Mouse (Mus musculus) myocyte (in vitro differentiated cells): ENCODE results near the gene Nwd1. TPM values are rescaled to one million over a fixed set of nuclear protein-coding genes. Genes with fewer than 3 reads are reported as not detected.

Source experiments
- H3K27me3 ChIP-seq: one replicate; pipeline ENCODE4 v1.6.1; 2011; ENCODE audit not compliant: control insufficient read depth, insufficient read depth, insufficient read length
- H3K36me3 ChIP-seq: one replicate; pipeline ENCODE4 v1.6.1; 2011; ENCODE audit not compliant: control insufficient read depth, insufficient read depth
- H3K4me2 ChIP-seq: one replicate; pipeline ENCODE4 v1.6.1; 2011; ENCODE audit warnings: low read depth, control low read depth
- H3K4me3 ChIP-seq: one replicate; pipeline ENCODE4 v1.5.1; 2011; ENCODE audit warnings: mild to moderate bottlenecking, control low read depth, moderate library complexity
- H3K79me2 ChIP-seq: one replicate; pipeline ENCODE4 v1.6.1; 2011; ENCODE audit not compliant: control insufficient read depth, insufficient read depth
- H3ac ChIP-seq: one replicate; pipeline ENCODE4 v1.6.1; 2011; ENCODE audit not compliant: control insufficient read depth, insufficient read length
- CEBPB ChIP-seq: IDR thresholded peaks from 2 replicates; pipeline ENCODE4 v1.6.1; 2011; ENCODE audit warnings: mild to moderate bottlenecking, moderate library complexity; ENCODE audit not compliant: poor library complexity, insufficient read depth, severe bottlenecking
- E2F4 ChIP-seq: IDR thresholded peaks from one replicate; pipeline ENCODE4 v1.6.1; 2011; ENCODE audit warnings: mild to moderate bottlenecking, control low read depth, moderate library complexity; ENCODE audit not compliant: insufficient read depth
- MAX ChIP-seq: IDR thresholded peaks from one replicate; pipeline ENCODE4 v1.6.1; 2011; ENCODE audit warnings: low read depth, mild to moderate bottlenecking, control low read depth
- MYOD1 ChIP-seq, 3 experiments: IDR thresholded peaks; one replicate each; pipeline ENCODE4 v1.6.1; 2011; ENCODE audit warnings: control low read depth in 2 of 3, low read depth in 2 of 3, mild to moderate bottlenecking in 2 of 3, moderate library complexity in 1 of 3; ENCODE audit not compliant: insufficient read length in 2 of 3, control insufficient read depth in 1 of 3
- MYOG ChIP-seq, 3 experiments: IDR thresholded peaks; one replicate each; pipeline ENCODE4 v1.6.1; 2011; ENCODE audit warnings: control low read depth in 2 of 3, low read depth in 2 of 3, mild to moderate bottlenecking in 2 of 3; ENCODE audit not compliant: insufficient read length in 2 of 3, control insufficient read depth in 1 of 3, insufficient read depth in 1 of 3
- POLR2A ChIP-seq: IDR thresholded peaks from one replicate; pipeline ENCODE4 v1.6.1; 2011; ENCODE audit warnings: low read depth, mild to moderate bottlenecking, control low read depth, moderate library complexity; ENCODE audit not compliant: insufficient read length
- POLR2AphosphoS2 ChIP-seq: IDR thresholded peaks from one replicate; pipeline ENCODE4 v1.6.1; 2011; ENCODE audit warnings: low read depth, control low read depth; ENCODE audit not compliant: insufficient read length
- REST ChIP-seq: IDR thresholded peaks from one replicate; pipeline ENCODE4 v1.6.1; 2011; ENCODE audit warnings: mild to moderate bottlenecking, control low read depth, moderate library complexity; ENCODE audit not compliant: insufficient read depth, insufficient read length
- SRF ChIP-seq: IDR thresholded peaks from one replicate; pipeline ENCODE4 v1.6.1; 2011; ENCODE audit warnings: low read depth; ENCODE audit not compliant: control insufficient read depth, insufficient read length
- TCF12 ChIP-seq: IDR thresholded peaks from one replicate; pipeline ENCODE4 v1.6.1; 2011; ENCODE audit warnings: mild to moderate bottlenecking, control low read depth; ENCODE audit not compliant: poor library complexity, insufficient read depth, severe bottlenecking
- TCF3 ChIP-seq: IDR thresholded peaks from one replicate; pipeline ENCODE4 v1.6.1; 2011; ENCODE audit warnings: low read depth, control low read depth; ENCODE audit not compliant: insufficient read length
- USF1 ChIP-seq: IDR thresholded peaks from one replicate; pipeline ENCODE4 v1.6.1; 2011; ENCODE audit warnings: low read depth, mild to moderate bottlenecking, control low read depth, moderate library complexity
- polyA plus RNA-seq: library from polyadenylated mRNA; unstranded; fragments of >200 nt; fragmentation: generic; extraction: Trizol; gene quantifications from one replicate; pipeline ENCODE4 v1.2.1, GENCODE M21; 2012; ENCODE audit warnings: missing spikeins

Gene Nwd1
- polyA plus RNA-seq, 1 experiment = 0.10 TPM

- Histone ChIP-seq H3K79me2 (no peaks in the 10 kb centered on the region), H3K4me2 (no peak overlapping the region), H3ac (no peak overlapping the region), H3K4me3 (no peak overlapping the region), H3K27me3 (no peaks in the 10 kb centered on the region), H3K36me3 (no peaks in the 10 kb centered on the region)
- no peak for TF ChIP-seq POLR2A
- TF ChIP-seq E2F4 = no peak
- no peak for TF ChIP-seq TCF3
- TF ChIP-seq CEBPB = no peak
- no peak for TF ChIP-seq SRF
- no peak for TF ChIP-seq MAX
- TF ChIP-seq MYOG (IDR thresholded peaks at IDR 0.05; ENCODE audit: control insufficient read depth in 1 of 3, insufficient read depth in 1 of 3, insufficient read length in 2 of 3, low read depth in 2 of 3) = no peak
- TF ChIP-seq USF1 = no peak
- TF ChIP-seq REST = no peak
- TF ChIP-seq POLR2AphosphoS2 = no peak
- TF ChIP-seq TCF12 = no peak
- no peak for TF ChIP-seq MYOD1 (IDR thresholded peaks at IDR 0.05; ENCODE audit: control insufficient read depth in 1 of 3, insufficient read length in 2 of 3, low read depth in 2 of 3)
Observed at GRCm38 (mm10) chr8:72698349-72698926, 51.9 kb downstream of the Nwd1 start.

- Histone ChIP-seq H3K36me3 (no peaks in the 10 kb centered on the region), H3K4me2 (no peak overlapping the region), H3K79me2 (no peaks in the 10 kb centered on the region), H3ac (no peak overlapping the region), H3K27me3 (peaks cover 24% of the 10 kb centered on the region), H3K4me3 (no peak overlapping the region)
- no peak for TF ChIP-seq TCF12
- TF ChIP-seq MYOG (IDR thresholded peaks at IDR 0.05; ENCODE audit: control insufficient read depth in 1 of 3, insufficient read depth in 1 of 3, insufficient read length in 2 of 3, low read depth in 2 of 3) = no peak
- TF ChIP-seq MAX = no peak
- no peak for TF ChIP-seq SRF
- no peak for TF ChIP-seq E2F4
- no peak for TF ChIP-seq USF1
- TF ChIP-seq TCF3 = no peak
- no peak for TF ChIP-seq MYOD1 (IDR thresholded peaks at IDR 0.05; ENCODE audit: control insufficient read depth in 1 of 3, insufficient read length in 2 of 3, low read depth in 2 of 3)
- TF ChIP-seq POLR2AphosphoS2 = no peak
- TF ChIP-seq CEBPB = no peak
- TF ChIP-seq POLR2A = no peak
- TF ChIP-seq REST = no peak
Observed at GRCm38 (mm10) chr8:72712569-72712968, 66.1 kb downstream of the Nwd1 start.

- H3K36me3 ChIP-seq = no peaks in the 10 kb centered on the region
- TF ChIP-seq E2F4 (no peak), MYOG (IDR thresholded peaks at IDR 0.05; ENCODE audit: control insufficient read depth in 1 of 3, insufficient read depth in 1 of 3, insufficient read length in 2 of 3, low read depth in 2 of 3) (no peak), TCF12 (no peak), POLR2AphosphoS2 (no peak), REST (no peak), POLR2A (no peak), USF1 (no peak), MAX (no peak), MYOD1 (IDR thresholded peaks at IDR 0.05; ENCODE audit: control insufficient read depth in 1 of 3, insufficient read length in 2 of 3, low read depth in 2 of 3) (no peak), TCF3 (no peak), SRF (no peak), CEBPB (no peak)
- H3ac ChIP-seq = no peak overlapping the region
- peaks cover 12% of the 10 kb centered on the region for H3K27me3 ChIP-seq
- no peaks in the 10 kb centered on the region for H3K79me2 ChIP-seq
- no peak overlapping the region for H3K4me3 ChIP-seq
- H3K4me2 ChIP-seq = no peak overlapping the region
Observed at GRCm38 (mm10) chr8:72716594-72716993, 70.1 kb downstream of the Nwd1 start.

- peaks cover under 1% of the 10 kb centered on the region for H3K36me3 ChIP-seq
- no peak overlapping the region for H3K4me3 ChIP-seq
- TF ChIP-seq SRF = no peak
- TF ChIP-seq POLR2AphosphoS2 = no peak
- TF ChIP-seq REST = no peak
- no peak for TF ChIP-seq TCF3
- TF ChIP-seq E2F4 = no peak
- no peak for TF ChIP-seq MYOG (IDR thresholded peaks at IDR 0.05; ENCODE audit: control insufficient read depth in 1 of 3, insufficient read depth in 1 of 3, insufficient read length in 2 of 3, low read depth in 2 of 3)
- no peak for TF ChIP-seq CEBPB
- no peak for TF ChIP-seq MAX
- TF ChIP-seq POLR2A = no peak
- TF ChIP-seq USF1 = no peak
- no peak for TF ChIP-seq MYOD1 (IDR thresholded peaks at IDR 0.05; ENCODE audit: control insufficient read depth in 1 of 3, insufficient read length in 2 of 3, low read depth in 2 of 3)
- TF ChIP-seq TCF12 = no peak
- H3K79me2 ChIP-seq = peaks cover 9% of the 10 kb centered on the region
- H3K4me2 ChIP-seq = no peak overlapping the region
- no peaks in the 10 kb centered on the region for H3K27me3 ChIP-seq
- H3ac ChIP-seq = no peak overlapping the region
Observed at GRCm38 (mm10) chr8:72720541-72720940, 74.0 kb downstream of the Nwd1 start.
